Mouse (Mus musculus) MEL (cell line): ENCODE data around the gene Sparc. TPM values are rescaled to one million over a fixed set of nuclear protein-coding genes. Genes with fewer than 3 reads are reported as not detected.

Experiments used
- DNase-seq: peaks from one replicate; pipeline ENCODE4 v3.0.0; 2011; ENCODE audit warnings: low read depth, low spot score
- H3K27ac ChIP-seq: 2 replicates; pipeline ENCODE4 v1.5.1; 2012; ENCODE audit warnings: low read depth, mild to moderate bottlenecking, control low read depth, low read length, moderate library complexity; ENCODE audit not compliant: control insufficient read depth
- H3K27me3 ChIP-seq, 2 experiments: fragments of 150-350 bp in 1 of 2; sonication (generic) in 1 of 2; 2 replicates each; pipeline ENCODE4 v1.6.1; 2012; ENCODE audit warnings: low read length in 2 of 2, mild to moderate bottlenecking in 2 of 2, improper control_type of control experiment in 1 of 2, moderate library complexity in 1 of 2; ENCODE audit not compliant: insufficient read depth in 2 of 2, control insufficient read depth in 1 of 2
- H3K36me3 ChIP-seq, 2 experiments: 2 replicates each; pipeline ENCODE4 v1.6.1; 2012 to 2014; ENCODE audit warnings: low read length in 2 of 2, improper control_type of control experiment in 1 of 2, inconsistent platforms in 1 of 2, mild to moderate bottlenecking in 1 of 2; ENCODE audit not compliant: insufficient read depth in 2 of 2, control insufficient read depth in 1 of 2
- H3K4me1 ChIP-seq, 2 experiments: fragments of 150-350 bp in 1 of 2; sonication (generic) in 1 of 2; 2 replicates each; pipeline ENCODE4 v1.6.1; 2012; ENCODE audit warnings: low read length in 2 of 2, improper control_type of control experiment in 1 of 2, mild to moderate bottlenecking in 1 of 2; ENCODE audit not compliant: insufficient read depth in 2 of 2, control insufficient read depth in 1 of 2
- H3K4me3 ChIP-seq, 2 experiments: fragments of 150-350 bp in 1 of 2; sonication (generic) in 1 of 2; 2 replicates each; pipeline ENCODE4 v1.5.1; 2012; ENCODE audit warnings: low read depth in 2 of 2, low read length in 2 of 2, mild to moderate bottlenecking in 2 of 2, moderate library complexity in 2 of 2, control low read depth in 1 of 2, improper control_type of control experiment in 1 of 2; ENCODE audit not compliant: control insufficient read depth in 1 of 2, insufficient read depth in 1 of 2
- H3K79me2 ChIP-seq: 2 replicates; pipeline ENCODE4 v1.6.1; 2012; ENCODE audit warnings: mild to moderate bottlenecking, low read length, moderate library complexity; ENCODE audit not compliant: control insufficient read depth, poor library complexity, insufficient read depth
- H3K9ac ChIP-seq: 2 replicates; pipeline ENCODE4 v1.6.1; 2012; ENCODE audit warnings: low read depth, mild to moderate bottlenecking, control low read depth, low read length, moderate library complexity; ENCODE audit not compliant: control insufficient read depth, poor library complexity, severe bottlenecking
- H3K9me3 ChIP-seq: fragments of 150-350 bp; sonication (generic); replicated peaks from 2 replicates; pipeline ENCODE4 v1.6.1; 2012; ENCODE audit warnings: mild to moderate bottlenecking, low read length, improper control_type of control experiment, moderate library complexity; ENCODE audit not compliant: insufficient read depth
- BHLHE40 ChIP-seq: IDR thresholded peaks from 2 replicates; pipeline ENCODE4 v1.6.1; 2012; ENCODE audit warnings: low read depth, mild to moderate bottlenecking, inconsistent platforms, low read length, improper control_type of control experiment, borderline replicate concordance
- CHD2 ChIP-seq: IDR thresholded peaks from 2 replicates; pipeline ENCODE4 v1.6.1; 2011; ENCODE audit warnings: low read length, improper control_type of control experiment
- CTCF ChIP-seq, 3 experiments: IDR thresholded peaks in 2 of 3; conservative IDR thresholded peaks in 1 of 3; 2 replicates each; pipeline ENCODE4 v1.5.1; 2011 to 2012; ENCODE audit warnings: low read length in 3 of 3, low read depth in 2 of 3, mild to moderate bottlenecking in 2 of 3, improper control_type of control experiment in 1 of 3, inconsistent platforms in 1 of 3, mixed read lengths in 1 of 3, moderate library complexity in 1 of 3; ENCODE audit not compliant: control insufficient read depth in 1 of 3, insufficient read depth in 1 of 3, poor library complexity in 1 of 3, severe bottlenecking in 1 of 3
- ELF1 ChIP-seq: IDR thresholded peaks from 2 replicates; pipeline ENCODE4 v1.6.1; 2014; ENCODE audit warnings: low read depth, mild to moderate bottlenecking, inconsistent platforms, low read length, improper control_type of control experiment, moderate library complexity
- EP300 ChIP-seq, 2 experiments: IDR thresholded peaks; 2 replicates each; pipeline ENCODE4 v1.6.1; 2011; ENCODE audit warnings: improper control_type of control experiment in 2 of 2, low read length in 2 of 2, low read depth in 1 of 2, mild to moderate bottlenecking in 1 of 2
- ETS1 ChIP-seq: IDR thresholded peaks from 2 replicates; pipeline ENCODE4 v1.6.1; 2012; ENCODE audit warnings: low read depth, mild to moderate bottlenecking, inconsistent platforms, low read length, improper control_type of control experiment, moderate library complexity
- GABPA ChIP-seq: IDR thresholded peaks from 2 replicates; pipeline ENCODE4 v1.6.1; 2012; ENCODE audit warnings: low read depth, mild to moderate bottlenecking, inconsistent platforms, low read length, improper control_type of control experiment, moderate library complexity
- GATA1 ChIP-seq: IDR thresholded peaks from 2 replicates; pipeline ENCODE4 v1.6.1; 2011; ENCODE audit warnings: low read depth, low read length, improper control_type of control experiment
- HCFC1 ChIP-seq: IDR thresholded peaks from 2 replicates; pipeline ENCODE4 v1.6.1; 2012; ENCODE audit warnings: low read depth, mild to moderate bottlenecking, inconsistent platforms, low read length, improper control_type of control experiment, moderate library complexity
- MAX ChIP-seq: IDR thresholded peaks from 2 replicates; pipeline ENCODE4 v1.6.1; 2011; ENCODE audit warnings: low read length, improper control_type of control experiment
- MAZ ChIP-seq: IDR thresholded peaks from 2 replicates; pipeline ENCODE4 v1.6.1; 2012; ENCODE audit warnings: low read depth, mild to moderate bottlenecking, inconsistent platforms, low read length, improper control_type of control experiment
- MXI1 ChIP-seq: IDR thresholded peaks from 2 replicates; pipeline ENCODE4 v1.6.1; 2011; ENCODE audit warnings: mild to moderate bottlenecking, low read depth, low read length, improper control_type of control experiment
- MYB ChIP-seq: IDR thresholded peaks from 2 replicates; pipeline ENCODE4 v1.6.1; 2011; ENCODE audit warnings: mild to moderate bottlenecking, low read depth, low read length, improper control_type of control experiment
- MYC ChIP-seq: IDR thresholded peaks from 2 replicates; pipeline ENCODE4 v1.6.1; 2011; ENCODE audit warnings: low read depth, mild to moderate bottlenecking, low read length, improper control_type of control experiment, moderate library complexity
- NELFE ChIP-seq: IDR thresholded peaks from 2 replicates; pipeline ENCODE4 v1.6.1; 2011; ENCODE audit warnings: low read depth, low read length, improper control_type of control experiment
- NRF1 ChIP-seq: IDR thresholded peaks from 2 replicates; pipeline ENCODE4 v1.6.1; 2014; ENCODE audit warnings: low read depth, mild to moderate bottlenecking, inconsistent platforms, low read length, improper control_type of control experiment, moderate library complexity; ENCODE audit not compliant: poor library complexity, insufficient read depth, severe bottlenecking
- POLR2A ChIP-seq, 2 experiments: IDR thresholded peaks; 2 replicates each; pipeline ENCODE4 v1.6.1; 2011 to 2012; ENCODE audit warnings: low read length in 2 of 2, mild to moderate bottlenecking in 2 of 2, control low read depth in 1 of 2, improper control_type of control experiment in 1 of 2, low read depth in 1 of 2, moderate library complexity in 1 of 2; ENCODE audit not compliant: control insufficient read depth in 1 of 2, insufficient read depth in 1 of 2, poor library complexity in 1 of 2
- POLR2AphosphoS5 ChIP-seq: IDR thresholded peaks from 2 replicates; pipeline ENCODE4 v1.6.1; 2012; ENCODE audit warnings: low read depth, borderline replicate concordance, mild to moderate bottlenecking, inconsistent platforms, low read length, moderate library complexity, mixed read lengths
- RAD21 ChIP-seq: IDR thresholded peaks from 2 replicates; pipeline ENCODE4 v1.6.1; 2011; ENCODE audit warnings: mild to moderate bottlenecking, low read depth, low read length, improper control_type of control experiment
- RCOR1 ChIP-seq: IDR thresholded peaks from 2 replicates; pipeline ENCODE4 v1.6.1; 2012; ENCODE audit warnings: low read depth, mild to moderate bottlenecking, inconsistent platforms, low read length, improper control_type of control experiment
- SMC3 ChIP-seq: IDR thresholded peaks from 2 replicates; pipeline ENCODE4 v1.6.1; 2011; ENCODE audit warnings: low read depth, low read length, improper control_type of control experiment
- TCF12 ChIP-seq: IDR thresholded peaks from 2 replicates; pipeline ENCODE4 v1.6.1; 2014; ENCODE audit warnings: low read depth, mild to moderate bottlenecking, inconsistent platforms, low read length, improper control_type of control experiment, moderate library complexity
- UBTF ChIP-seq: IDR thresholded peaks from 2 replicates; pipeline ENCODE4 v1.6.1; 2012; ENCODE audit warnings: low read depth, mild to moderate bottlenecking, inconsistent platforms, low read length, improper control_type of control experiment, moderate library complexity, borderline replicate concordance; ENCODE audit not compliant: insufficient read depth
- USF2 ChIP-seq, 2 experiments: IDR thresholded peaks; 2 replicates each; pipeline ENCODE4 v1.6.1; 2011 to 2012; ENCODE audit warnings: improper control_type of control experiment in 2 of 2, low read length in 2 of 2, borderline replicate concordance in 1 of 2, inconsistent platforms in 1 of 2, low read depth in 1 of 2, mild to moderate bottlenecking in 1 of 2; ENCODE audit not compliant: insufficient read depth in 1 of 2
- ZC3H11A ChIP-seq: IDR thresholded peaks from 2 replicates; pipeline ENCODE4 v1.6.1; 2012; ENCODE audit warnings: low read depth, mild to moderate bottlenecking, inconsistent platforms, low read length, improper control_type of control experiment
- ZKSCAN1 ChIP-seq: IDR thresholded peaks from 2 replicates; pipeline ENCODE4 v1.6.1; 2012; ENCODE audit warnings: low read depth, mild to moderate bottlenecking, inconsistent platforms, low read length, improper control_type of control experiment, moderate library complexity
- ZMIZ1 ChIP-seq: IDR thresholded peaks from 2 replicates; pipeline ENCODE4 v1.6.1; 2012; ENCODE audit warnings: low read depth, mild to moderate bottlenecking, inconsistent platforms, low read length, improper control_type of control experiment, moderate library complexity
- polyA plus RNA-seq, 2 experiments: library from polyadenylated mRNA; stranded (reverse) in 1 of 2; unstranded in 1 of 2; fragments of >175 nt in 1 of 2; fragments of >200 nt in 1 of 2; gene quantifications; 2 replicates each; pipeline versions ENCODE4 v1.2.1 to v1.2.4; 2012; ENCODE audit warnings: low replicate concordance in 2 of 2, low read depth in 1 of 2; ENCODE audit not compliant: insufficient read length in 2 of 2, insufficient read depth in 1 of 2, missing spikeins in 1 of 2
- total RNA-seq: library from RNA; depleted of rRNA; stranded (reverse); fragments of 300-350 nt; gene quantifications from 2 replicates; pipeline ENCODE4 v1.2.3, GENCODE M21; 2012

Gene Sparc
- total and polyA plus RNA-seq, 3 experiments, result not detected

DNA sequence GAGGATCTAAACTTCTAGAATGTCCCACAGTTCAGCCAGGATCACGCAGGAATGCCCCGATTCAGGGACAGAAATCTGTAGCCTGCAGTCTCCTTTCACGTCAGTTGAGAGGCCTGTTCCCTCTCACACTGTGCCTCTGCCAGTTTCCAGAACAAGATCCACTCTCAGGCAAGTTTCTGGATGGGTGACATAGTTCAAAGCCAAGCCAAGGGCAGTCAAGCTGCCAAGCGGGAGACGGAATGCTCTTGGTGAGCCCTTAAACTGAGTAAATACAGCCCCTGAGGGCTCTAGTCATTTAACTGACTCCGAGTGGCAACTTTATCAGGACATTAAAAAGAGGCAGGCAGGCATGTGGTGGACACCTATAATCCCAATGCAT, 53.9 kb downstream of the Sparc start:
- no peak for TF ChIP-seq USF2 (IDR thresholded peaks at IDR 0.05; ENCODE audit: borderline replicate concordance in 1 of 2, insufficient read depth in 1 of 2, low read depth in 1 of 2, low read length in 2 of 2)
- no peak for TF ChIP-seq MYB
- no peak for TF ChIP-seq MAZ
- TF ChIP-seq GABPA, result no peak
- TF ChIP-seq MYC, result no peak
- TF ChIP-seq ETS1, result no peak
- no peak for TF ChIP-seq UBTF
- TF ChIP-seq CTCF (IDR thresholded peaks at IDR 0.05 in 2 of 3, conservative IDR thresholded peaks at IDR 0.05 in 1 of 3; ENCODE audit: control insufficient read depth in 1 of 3, insufficient read depth in 1 of 3, low read depth in 2 of 3, low read length in 3 of 3, poor library complexity in 1 of 3, severe bottlenecking in 1 of 3), result no peak
- TF ChIP-seq MAX, result no peak
- TF ChIP-seq RCOR1, result no peak
- no peak for TF ChIP-seq BHLHE40
- no peak for TF ChIP-seq NRF1
- no peak for TF ChIP-seq RAD21
- no peak for TF ChIP-seq HCFC1
- no peak for TF ChIP-seq TCF12
- TF ChIP-seq SMC3, result no peak
- no peak for TF ChIP-seq ZKSCAN1
- TF ChIP-seq POLR2AphosphoS5, result no peak
- no peak for TF ChIP-seq NELFE
- no peak for TF ChIP-seq GATA1
- Histone ChIP-seq H3K9ac (no peak overlapping the region), H3K4me3 (no peak overlapping the region), H3K36me3 (0 out of 4 replicates have a peak, but pooled peaks cover 0 to 3% of the 10 kb centered on the region in 2 experiments), H3K27ac (no peak overlapping the region), H3K4me1 (no peaks in the 10 kb centered on the region), H3K79me2 (no peaks in the 10 kb centered on the region), H3K9me3 (no peaks in the 10 kb centered on the region), H3K27me3 (peaks cover 8 to 28% of the 10 kb centered on the region in 2 experiments)
- DNase-seq, result no peak

DNA sequence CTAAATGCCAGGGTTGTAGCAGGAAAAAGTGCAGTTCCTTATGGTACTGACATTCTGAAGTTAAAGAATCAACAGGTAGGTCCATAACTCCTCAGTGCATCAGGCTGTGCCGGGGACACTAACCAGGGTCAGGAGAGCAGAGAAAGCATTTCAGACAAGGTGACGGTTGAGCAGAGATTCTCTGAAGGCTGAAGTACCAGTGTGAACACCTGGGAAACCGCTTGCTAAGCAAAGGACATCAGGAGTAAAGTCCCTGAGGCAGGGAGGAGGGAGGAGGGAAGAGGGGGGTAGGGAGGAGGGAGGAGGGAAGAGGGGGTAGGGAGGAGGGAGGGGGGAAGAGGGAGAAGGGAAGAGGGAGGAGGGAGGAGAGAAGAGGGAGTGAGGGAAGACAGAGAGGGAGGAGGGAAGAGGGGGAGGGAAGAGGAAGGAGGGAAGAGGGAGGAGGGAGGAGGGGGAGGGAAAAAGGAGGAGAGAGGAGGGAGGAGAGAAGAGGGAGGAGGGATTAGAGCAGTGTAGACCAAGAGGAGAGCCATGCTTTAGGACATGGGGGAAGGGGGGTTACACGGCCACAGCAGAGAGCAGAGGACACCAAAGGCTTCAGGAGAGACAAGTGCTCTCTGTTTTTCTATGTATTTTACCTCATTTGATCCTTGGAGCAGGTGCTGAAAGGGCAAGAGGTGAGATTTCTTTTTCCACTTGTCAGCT, 54.4 kb downstream of the Sparc start:
- no peaks in the 10 kb centered on the region for H3K9me3 ChIP-seq
- H3K4me3 ChIP-seq, result no peak overlapping the region
- no peak for TF ChIP-seq MXI1
- TF ChIP-seq ZMIZ1, result no peak
- no peak for TF ChIP-seq EP300 (IDR thresholded peaks at IDR 0.05; ENCODE audit: low read depth in 1 of 2, low read length in 2 of 2)
- no peak for TF ChIP-seq POLR2A (IDR thresholded peaks at IDR 0.05; ENCODE audit: control insufficient read depth in 1 of 2, insufficient read depth in 1 of 2, low read depth in 1 of 2, low read length in 2 of 2, poor library complexity in 1 of 2)
- no peak for TF ChIP-seq HCFC1
- TF ChIP-seq CHD2, result no peak
- no peak for TF ChIP-seq MYC
- no peak for TF ChIP-seq ELF1
- TF ChIP-seq TCF12, result no peak
- TF ChIP-seq NELFE, result no peak
- TF ChIP-seq SMC3, result no peak
- no peak for TF ChIP-seq USF2 (IDR thresholded peaks at IDR 0.05; ENCODE audit: borderline replicate concordance in 1 of 2, insufficient read depth in 1 of 2, low read depth in 1 of 2, low read length in 2 of 2)
- no peak for TF ChIP-seq ZC3H11A
- no peak for TF ChIP-seq ETS1
- H3K4me1 ChIP-seq, result no peaks in the 10 kb centered on the region
- H3K27ac ChIP-seq, result no peak overlapping the region
- H3K79me2 ChIP-seq, result no peaks in the 10 kb centered on the region
- DNase-seq, result no peak
- H3K9ac ChIP-seq, result no peak overlapping the region
- 0 out of 4 replicates have a peak, but pooled peaks cover 0 to under 1% of the 10 kb centered on the region in 2 experiments for H3K36me3 ChIP-seq
- H3K27me3 ChIP-seq, result peaks cover 12 to 31% of the 10 kb centered on the region in 2 experiments
